Mouse (Mus musculus) gastrocnemius, postnatal 36 days (tissue): ENCODE data around the gene Gm27235. TPM values are rescaled to one million over a fixed set of nuclear protein-coding genes. Genes with fewer than 3 reads are reported as not detected.
"Not testable (repeated sequence)": the region's sequence is repeated elsewhere in the genome, so short reads cannot be mapped to it uniquely, and the experiment has no call there.

Experiments
- DNase-seq, 2 experiments: peaks; one replicate each; pipeline ENCODE4 v3.0.0; 2022
- intact Hi-C: fragments of 180-260 bp; cut with DNase I; formaldehyde crosslinking; loops from one replicate; pipeline ENCODE4 v1.15.1; 2025
- long read RNA-seq, 2 experiments: library from polyadenylated mRNA; stranded (forward); transcript quantifications; one replicate each; pipeline ENCODE4 v2.0.0; 2021
- total RNA-seq, 2 experiments: library from RNA; stranded (reverse); gene quantifications; 2 replicates each; pipeline ENCODE4 v1.2.3; 2021

The Gm27235 gene
- total RNA-seq: not detected
- long read RNA-seq, experiment 1: 0 reads
- long read RNA-seq, experiment 2: 0 reads

- intact Hi-C loops: no loop called here
- no peak for DNase-seq
These were observed at the start of gene Gm27235, which contains the start of gene D730048I06Rik for GRCm38 (mm10) chr9:35790001-35790400. Gene Gm27235 (minus strand): TSS chr9:35790101. Gene D730048I06Rik (minus strand): TSS chr9:35790112.

- DNase-seq, intact Hi-C loops: not testable (repeated sequence)
These were observed 28.0 kb upstream of the Gm27235 start for GRCm38 (mm10) chr9:35817881-35818280.

- intact Hi-C loops: no loop called here
These were observed 8.2 kb upstream of the Gm27235 start for GRCm38 (mm10) chr9:35798146-35798545.

GRCm38 (mm10) chr9:35778009-35778408 is 11.9 kb downstream of the Gm27235 start, which contains the start of gene Gm17727:
Gene Gm17727 (minus strand): TSS chr9:35778109.
- intact Hi-C loops: no loop called here
- DNase-seq: no peak

More at GRCm38 (mm10) chr9:35798146-35798545, 8.2 kb upstream of the Gm27235 start:
- DNase-seq: no peak

GRCm38 (mm10) chr9:35756843-35757242 is 33.1 kb downstream of the Gm27235 start:
- intact Hi-C loops: no loop called here
- DNase-seq: no peak

GRCm38 (mm10) chr9:35740749-35741148 is 49.2 kb downstream of the Gm27235 start, which contains the start of gene Gm17677:
Gene Gm17677 (plus strand): TSS chr9:35741049.
- intact Hi-C loops: no loop called here
- no peak for DNase-seq

Other genes with a start within 250 kb of the Gm27235 start
- not detected for gene Ddx25, start 231.6 kb downstream of the Gm27235 start, total RNA-seq
- 1 to 10 TPM; 6.8 to 8.5 TPM for gene Pus3, start 231.5 kb downstream of the Gm27235 start, total RNA-seq
- gene Pate2, start 219.8 kb downstream of the Gm27235 start, total RNA-seq: not detected
- gene Hyls1, start 219.7 kb downstream of the Gm27235 start, total RNA-seq: under 1 TPM; 0.94 to 0.99 TPM
- not detected for gene Pate4, start 178.2 kb downstream of the Gm27235 start, total RNA-seq
- gene Pate3, start 141.9 kb downstream of the Gm27235 start, total RNA-seq: not detected
- gene Pate1, start 102.7 kb downstream of the Gm27235 start, total RNA-seq: not detected
- not detected for gene Gm17677, start 49.1 kb downstream of the Gm27235 start, total RNA-seq
- gene Gm17727, start 12.0 kb downstream of the Gm27235 start, total RNA-seq: not detected
- gene D730048I06Rik, start within 50 bp of the Gm27235 start, total RNA-seq: not detected
- not detected for gene 9230110F15Rik, start 54.0 kb upstream of the Gm27235 start, total RNA-seq
- gene 9230113P08Rik, start 118.3 kb upstream of the Gm27235 start, total RNA-seq: not detected